Comparison of ENCODE assay signal across 8 mouse cellular contexts in the genomic region with DNA sequence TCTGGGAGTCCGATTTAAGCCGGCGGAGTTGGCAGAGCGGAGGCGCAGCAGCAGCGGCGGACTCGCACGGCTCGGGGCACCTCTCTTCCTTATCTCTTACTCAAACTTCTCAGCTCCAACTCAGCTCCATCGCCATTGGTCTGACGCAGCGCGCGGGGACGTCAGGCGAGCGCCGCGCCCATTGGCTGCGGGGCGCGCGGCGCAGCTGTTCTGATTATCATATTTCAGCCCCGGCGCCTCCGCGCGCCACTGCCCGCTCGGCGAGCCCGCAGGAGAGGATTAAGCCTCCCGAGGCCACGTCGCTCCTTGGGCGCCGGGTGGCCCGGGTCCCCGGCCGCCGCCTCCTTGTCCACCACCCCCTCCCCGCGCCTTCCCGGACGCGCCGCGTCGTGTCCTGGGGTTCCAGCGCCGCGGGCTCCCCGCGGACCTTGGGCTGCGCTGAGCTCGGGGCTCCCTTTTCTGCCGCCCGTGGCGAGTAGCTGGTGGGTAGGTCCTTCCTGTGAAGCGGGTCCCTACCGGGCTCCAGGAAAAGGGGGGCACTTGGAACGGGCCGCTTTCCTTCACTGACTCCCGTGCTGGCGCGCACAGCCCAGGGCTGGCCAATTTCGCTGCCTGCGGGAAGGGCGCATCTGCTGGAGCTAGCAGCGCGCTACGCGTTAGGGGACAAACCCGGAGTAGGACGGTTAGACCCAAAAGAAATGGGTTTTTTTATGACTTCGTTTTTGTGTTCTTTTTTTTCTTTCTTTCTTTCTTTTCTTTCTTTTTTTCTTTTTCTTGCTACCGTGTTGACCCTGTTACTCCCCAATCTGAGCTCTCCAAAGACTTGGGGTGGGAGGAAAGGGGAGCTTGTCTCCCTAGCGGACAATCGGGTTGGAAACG. TPM values are rescaled to one million over a fixed set of nuclear protein-coding genes. Genes with fewer than 3 reads are reported as not detected.
DNase-seq lines count a peak whose midpoint lies in the region; ATAC-seq and TF ChIP-seq lines count a peak whose summit lies in the region.

TSS of gene Isl1 (minus strand) at position 106 of the 879 bp plus-strand sequence.

- peak within 1 kb of the TSS; percentile 41 for H3K9ac ChIP-seq in ES-E14 (ENCODE audit: insufficient read depth, low read depth, low read length, poor library complexity, severe bottlenecking)
- peak within 1 kb of the TSS; percentile 71 for H3K9ac ChIP-seq in forebrain, embryonic 14.5 days (ENCODE audit: low read length)
- H3K9ac ChIP-seq in liver, embryonic 11.5 days (ENCODE audit: low read depth, low read length) = peak within 1 kb of the TSS; percentile 35; the same call in 1 of the 2 replicates
- H3K9ac ChIP-seq in midbrain, postnatal 0 days (replicated peaks; ENCODE audit: low read length, poor library complexity, severe bottlenecking) = no peak within 1 kb of the TSS

- under 1% methylated on average over 80 of the region's 82 CpGs for WGBS in forebrain, embryonic 14.5 days
- 1% methylated on average over 80 of the region's 82 CpGs for WGBS in liver, embryonic 11.5 days
- WGBS in midbrain, postnatal 0 days = under 1% methylated on average over 62 of the region's 82 CpGs

- peak within 1 kb of the TSS; percentile 70 to 71 for H3K4me3 ChIP-seq in ES-E14 (ENCODE audit: insufficient read depth in 1 of 2, low read depth in 1 of 2, low read length in 2 of 2, poor library complexity in 1 of 2, severe bottlenecking in 1 of 2)
- peak within 1 kb of the TSS; percentile 56 for H3K4me3 ChIP-seq in forebrain, embryonic 14.5 days (ENCODE audit: low read depth, low read length)
- H3K4me3 ChIP-seq in liver, embryonic 11.5 days (ENCODE audit: low read depth, low read length) = peak within 1 kb of the TSS; percentile 56
- peak within 1 kb of the TSS; percentile 39 for H3K4me3 ChIP-seq in midbrain, postnatal 0 days (ENCODE audit: low read depth, low read length)

- H3K27me3 ChIP-seq in forebrain, embryonic 14.5 days (replicated peaks; ENCODE audit: control insufficient read depth, insufficient read depth, low read length) = peaks cover 82% of the 10 kb centered on the region
- H3K27me3 ChIP-seq in liver, embryonic 11.5 days (replicated peaks; ENCODE audit: control insufficient read depth, insufficient read depth, low read length) = peaks cover 92% of the 10 kb centered on the region
- peaks cover 69% of the 10 kb centered on the region for H3K27me3 ChIP-seq in midbrain, postnatal 0 days (ENCODE audit: insufficient read depth, low read length)

- intact Hi-C loops in heart, postnatal 36 days (cut with DNase I) = loop anchor here (5.0 kb wide), 1 partner anchor 397 kb away; no protein-coding TSS in a partner anchor

- peaks cover 0 to 3% of the 10 kb centered on the region in 2 experiments; a peak in 1 of 4 replicates for H3K4me1 ChIP-seq in ES-E14 (ENCODE audit: control insufficient read depth in 2 of 2, insufficient read depth in 2 of 2, low read length in 2 of 2, poor library complexity in 1 of 2)
- no peaks in the 10 kb centered on the region for H3K4me1 ChIP-seq in forebrain, embryonic 14.5 days (ENCODE audit: control insufficient read depth, insufficient read depth, low read length)
- no peaks in the 10 kb centered on the region for H3K4me1 ChIP-seq in liver, embryonic 11.5 days (replicated peaks; ENCODE audit: control insufficient read depth, insufficient read depth, low read length)
- H3K4me1 ChIP-seq in midbrain, postnatal 0 days (ENCODE audit: insufficient read depth, low read length) = no peaks in the 10 kb centered on the region

- no peak within 1 kb of the TSS for H3K27ac ChIP-seq in ES-E14 (ENCODE audit: insufficient read depth, low read depth, low read length, poor library complexity, severe bottlenecking)
- H3K27ac ChIP-seq in forebrain, embryonic 14.5 days (ENCODE audit: low read depth, low read length) = peak within 1 kb of the TSS; percentile 75
- no peak within 1 kb of the TSS for H3K27ac ChIP-seq in liver, embryonic 11.5 days (ENCODE audit: low read depth, low read length)
- H3K27ac ChIP-seq in midbrain, postnatal 0 days (ENCODE audit: low read depth, low read length) = no peak within 1 kb of the TSS

- TF ChIP-seq CTCF in midbrain, postnatal 0 days (IDR thresholded peaks at IDR 0.05) = no peak

- peak within 1 kb of the TSS; percentile 96 for H3K4me2 ChIP-seq in forebrain, embryonic 14.5 days (ENCODE audit: low read length)
- peak within 1 kb of the TSS; percentile 77 for H3K4me2 ChIP-seq in liver, embryonic 11.5 days
- H3K4me2 ChIP-seq in midbrain, postnatal 0 days (ENCODE audit: low read depth, low read length, poor library complexity, severe bottlenecking) = peak within 1 kb of the TSS; percentile 52

- DNase-seq in ES-E14 (ENCODE audit: low read depth, low spot score) = no peak
- peak; percentile 80 for DNase-seq in adrenal gland, postnatal 10 days
- peak; percentile 92 for DNase-seq in forebrain, embryonic 14.5 days (ENCODE audit: low spot score)
- DNase-seq in heart, postnatal 36 days = peak; percentile 29 to 31
- DNase-seq in liver, embryonic 11.5 days (ENCODE audit: low spot score) = peak; percentile 68
- DNase-seq in midbrain, postnatal 0 days (ENCODE audit: low spot score) = peak; percentile 51
- peak; percentile 63 for DNase-seq in urinary bladder, postnatal 25 days (ENCODE audit: low spot score)
- no peak for DNase-seq in spleen, postnatal 10 days (ENCODE audit: low spot score in 2 of 2)

- in situ Hi-C loops in ES-E14 (cut with MboI; ENCODE audit: low sequenced_read_pairs in 2 of 2, unreplicated experiment in 2 of 2) = loop anchor here (5.0 to 25.0 kb wide), 2 partner anchors 397 to 402 kb away; no protein-coding TSS in a partner anchor

- no peaks in the 10 kb centered on the region for H3K36me3 ChIP-seq in ES-E14 (ENCODE audit: control insufficient read depth, insufficient read depth, low read length, poor library complexity, severe bottlenecking)
- H3K36me3 ChIP-seq in forebrain, embryonic 14.5 days (ENCODE audit: control insufficient read depth, insufficient read depth, low read length) = no peaks in the 10 kb centered on the region
- no peaks in the 10 kb centered on the region for H3K36me3 ChIP-seq in liver, embryonic 11.5 days (ENCODE audit: control insufficient read depth, insufficient read depth, low read length)
- H3K36me3 ChIP-seq in midbrain, postnatal 0 days (ENCODE audit: insufficient read depth, low read length) = no peaks in the 10 kb centered on the region

- H3K9me3 ChIP-seq in ES-E14 (ENCODE audit: control insufficient read depth, insufficient read depth, low read depth, low read length) = no peaks in the 10 kb centered on the region
- H3K9me3 ChIP-seq in forebrain, embryonic 14.5 days (replicated peaks; ENCODE audit: control insufficient read depth, low read length) = no peaks in the 10 kb centered on the region
- H3K9me3 ChIP-seq in liver, embryonic 11.5 days (ENCODE audit: control insufficient read depth, low read length) = no peaks in the 10 kb centered on the region
- H3K9me3 ChIP-seq in midbrain, postnatal 0 days (ENCODE audit: low read length) = no peaks in the 10 kb centered on the region

- ATAC-seq in forebrain, embryonic 14.5 days = peak; percentile 96
- ATAC-seq in liver, embryonic 11.5 days (replicated peaks; ENCODE audit: low FRiP score) = peak; percentile 90
- peak; percentile 63 for ATAC-seq in midbrain, postnatal 0 days (ENCODE audit: low FRiP score)

TF ChIP-seq in ES-E14, 5 proteins besides CTCF, POLR2A, EP300 and RAD21:
- no peak for TF ChIP-seq HCFC1 (IDR thresholded peaks at IDR 0.05; ENCODE audit: borderline replicate concordance, insufficient read depth, low read length)
- no peak for TF ChIP-seq CHD2 (IDR thresholded peaks at IDR 0.05; ENCODE audit: low read depth, low read length)
- TF ChIP-seq ZNF384 (IDR thresholded peaks at IDR 0.05; ENCODE audit: low read depth, low read length) = no peak
- no peak for TF ChIP-seq MAFK (IDR thresholded peaks at IDR 0.05; ENCODE audit: insufficient read depth, low read depth, low read length)
- no peak for TF ChIP-seq ZC3H11A (IDR thresholded peaks at IDR 0.05; ENCODE audit: borderline replicate concordance, low read depth, low read length)
TF ChIP-seq in ES-E14: peak in this region for 0.

RNA-seq across cellular contexts. Expression of gene Isl1, which starts in this region (rescaled TPM):
- 1.2 and 1.5 TPM in 2 replicates for total RNA-seq in ES-E14 (2012; rRNA removed)
- total RNA-seq in adrenal gland, postnatal 10 days (2021) = 1 to 10 TPM; 4.1 to 6.5 TPM
- polyA plus RNA-seq in forebrain, embryonic 14.5 days (2014; fragmentation: Nextera tagmentation; extraction: Ambion mirVana) = 81.8 and 86.8 TPM in 2 replicates
- total RNA-seq in heart, postnatal 36 days (2021) = under 1 TPM in 1 of 2 experiments, not detected in 1; 0.53 TPM
- 6.2 and 8.6 TPM in 2 replicates for polyA plus RNA-seq in liver, embryonic 11.5 days (2014; fragmentation: Nextera tagmentation; extraction: Ambion mirVana)
- 6.8 and 12.3 TPM in 2 replicates for total RNA-seq in midbrain, postnatal 0 days (2014; rRNA removed)
- polyA plus RNA-seq in midbrain, postnatal 0 days (2015; fragmentation: Nextera tagmentation; extraction: Ambion mirVana) = 13.2 and 25.8 TPM in 2 replicates

Comparison
In these comparisons a context has a peak if more than half of its experiments do, and no peak if none do; other contexts are left out.
1. Peak in DNase-seq in heart, postnatal 36 days; RNA of the gene not detected or under 1 TPM.
2. DNase-seq: peak in adrenal gland, postnatal 10 days (single experiment), forebrain, embryonic 14.5 days (single experiment), liver, embryonic 11.5 days (single experiment), midbrain, postnatal 0 days (single experiment) and urinary bladder, postnatal 25 days (single experiment); none in ES-E14 (single experiment) and spleen, postnatal 10 days (0 of 2).
3. Peak in every context shown above with its lines, with median percentiles within 50 percentile points of each other: H3K4me3 ChIP-seq, ATAC-seq and H3K4me2 ChIP-seq.